Mouse (Mus musculus): Measurements from ENCODE around the gene Crim1. TPM values are rescaled to one million over a fixed set of nuclear protein-coding genes. Genes with fewer than 3 reads are reported as not detected.

Gene Crim1
- total RNA-seq (2015; ENCODE audit: low replicate concordance), result 0.36 and 0.84 TPM in 2 replicates
- total RNA-seq (2017; ENCODE audit: low replicate concordance), result 2.1 TPM in 1 of 2 replicates, not detected in the other

GRCm38 (mm10) chr17:78199626-78200560 lies at the start of gene Crim1:
Gene Crim1, plus strand, starts transcription at chr17:78200248.
- no peak for ATAC-seq (replicated peaks; ENCODE audit: low FRiP score, poor library complexity, severe bottlenecking)

GRCm38 (mm10) chr17:78151479-78152282 lies 48.4 kb upstream of the Crim1 start:
- no peak for ATAC-seq (replicated peaks; ENCODE audit: low FRiP score, poor library complexity, severe bottlenecking)

GRCm38 (mm10) chr17:78163278-78163677 lies 36.8 kb upstream of the Crim1 start:
- ATAC-seq (replicated peaks; ENCODE audit: low FRiP score, poor library complexity, severe bottlenecking), result 0 out of 2 replicates have a peak, but pooled peaks have one; percentile 25

GRCm38 (mm10) chr17:78163724-78164236 lies 36.3 kb upstream of the Crim1 start:
- ATAC-seq (replicated peaks; ENCODE audit: low FRiP score, poor library complexity, severe bottlenecking), result no peak

- ATAC-seq (replicated peaks; ENCODE audit: low FRiP score, poor library complexity, severe bottlenecking), result no peak
Measured at GRCm38 (mm10) chr17:78165855-78166254, 34.2 kb upstream of the Crim1 start.

GRCm38 (mm10) chr17:78166566-78166965 lies 33.5 kb upstream of the Crim1 start:
- ATAC-seq (replicated peaks; ENCODE audit: low FRiP score, poor library complexity, severe bottlenecking), result no peak

- ATAC-seq (replicated peaks; ENCODE audit: low FRiP score, poor library complexity, severe bottlenecking), result no peak
Measured at GRCm38 (mm10) chr17:78172371-78172770, 27.7 kb upstream of the Crim1 start.

GRCm38 (mm10) chr17:78180766-78181165 lies 19.3 kb upstream of the Crim1 start:
- no peak for ATAC-seq (replicated peaks; ENCODE audit: low FRiP score, poor library complexity, severe bottlenecking)

GRCm38 (mm10) chr17:78196184-78196583 lies 3.9 kb upstream of the Crim1 start:
- no peak for ATAC-seq (replicated peaks; ENCODE audit: low FRiP score, poor library complexity, severe bottlenecking)

GRCm38 (mm10) chr17:78197111-78197510 lies 2.9 kb upstream of the Crim1 start:
- no peak for ATAC-seq (replicated peaks; ENCODE audit: low FRiP score, poor library complexity, severe bottlenecking)

- ATAC-seq (replicated peaks; ENCODE audit: low FRiP score, poor library complexity, severe bottlenecking), result no peak
Measured at GRCm38 (mm10) chr17:78198140-78198539, 1.9 kb upstream of the Crim1 start.

- ATAC-seq (replicated peaks; ENCODE audit: low FRiP score, poor library complexity, severe bottlenecking), result no peak
Measured at GRCm38 (mm10) chr17:78198820-78199219, 1.2 kb upstream of the Crim1 start.

- no peak for ATAC-seq (replicated peaks; ENCODE audit: low FRiP score, poor library complexity, severe bottlenecking)
Measured at GRCm38 (mm10) chr17:78199231-78199625, 820 bp upstream of the Crim1 start.

- no peak for ATAC-seq (replicated peaks; ENCODE audit: low FRiP score, poor library complexity, severe bottlenecking)
Measured at GRCm38 (mm10) chr17:78200561-78201220, 643 bp downstream of the Crim1 start.

- ATAC-seq (replicated peaks; ENCODE audit: low FRiP score, poor library complexity, severe bottlenecking), result no peak
Measured at GRCm38 (mm10) chr17:78201221-78202058, 1.4 kb downstream of the Crim1 start.

GRCm38 (mm10) chr17:78202221-78202620 lies 2.2 kb downstream of the Crim1 start:
- no peak for ATAC-seq (replicated peaks; ENCODE audit: low FRiP score, poor library complexity, severe bottlenecking)

GRCm38 (mm10) chr17:78202756-78203155 lies 2.7 kb downstream of the Crim1 start:
- ATAC-seq (replicated peaks; ENCODE audit: low FRiP score, poor library complexity, severe bottlenecking), result no peak

GRCm38 (mm10) chr17:78203478-78203877 lies 3.4 kb downstream of the Crim1 start:
- ATAC-seq (replicated peaks; ENCODE audit: low FRiP score, poor library complexity, severe bottlenecking), result no peak

- no peak for ATAC-seq (replicated peaks; ENCODE audit: low FRiP score, poor library complexity, severe bottlenecking)
Measured at GRCm38 (mm10) chr17:78206421-78206820, 6.4 kb downstream of the Crim1 start.

All from erythroid progenitor cell, adult 5-6 weeks (primary cell).